Mouse (Mus musculus) cerebellum, adult 2 months (tissue): ENCODE data around the gene Hs2st1.

Source experiments
- CTCF ChIP-seq: fragments of 200-500 bp; IDR thresholded peaks from 2 replicates; pipeline ENCODE4 v1.5.1; 2011; ENCODE audit warnings: low read depth, mild to moderate bottlenecking, control low read depth, low read length, moderate library complexity, borderline replicate concordance; ENCODE audit not compliant: insufficient read depth
- POLR2A ChIP-seq: fragments of 200-500 bp; IDR thresholded peaks from 2 replicates; pipeline ENCODE4 v1.6.1; 2011; ENCODE audit warnings: low read length, control low read depth, borderline replicate concordance; ENCODE audit not compliant: insufficient read depth

DNA sequence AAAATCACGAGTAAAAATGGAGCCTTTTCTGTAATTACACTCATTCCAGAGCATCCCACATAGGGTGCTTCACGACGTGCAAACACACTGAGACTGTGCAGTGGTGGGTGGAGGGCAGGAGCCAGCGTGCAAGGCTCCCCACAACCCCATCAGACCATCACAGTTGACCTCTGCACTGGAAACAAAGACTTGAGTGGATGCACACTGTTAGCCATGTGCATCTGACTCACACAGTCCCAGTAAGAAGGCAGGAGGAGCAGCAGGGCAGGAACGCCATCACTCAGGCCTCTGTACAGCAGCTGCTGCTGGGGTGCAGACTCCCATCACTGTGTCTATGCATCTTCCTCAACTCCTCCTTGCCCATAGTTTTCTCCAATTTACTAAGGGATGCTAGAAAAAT is 75.1 kb downstream of the Hs2st1 start:
- TF ChIP-seq CTCF (no peak), POLR2A (no peak)
